Mouse (Mus musculus) ES-E14 (cell line): ENCODE measurements around the gene Gabbr2. TPM values are rescaled to one million over a fixed set of nuclear protein-coding genes. Genes with fewer than 3 reads are reported as not detected.

Source experiments
- DNase-seq: peaks from one replicate; pipeline ENCODE4 v3.0.0-alpha.2; 2013; ENCODE audit warnings: low read depth, low spot score
- H3K27ac ChIP-seq: 2 replicates; pipeline ENCODE4 v1.5.1; 2012; ENCODE audit warnings: low read depth, mild to moderate bottlenecking, low read length, moderate library complexity, mixed read lengths; ENCODE audit not compliant: poor library complexity, insufficient read depth, severe bottlenecking
- H3K36me3 ChIP-seq: 2 replicates; pipeline ENCODE4 v1.6.1; 2012; ENCODE audit warnings: mild to moderate bottlenecking, low read length, moderate library complexity, mixed read lengths; ENCODE audit not compliant: control insufficient read depth, poor library complexity, insufficient read depth, severe bottlenecking
- H3K4me1 ChIP-seq, 2 experiments: fragments of 150-350 bp in 1 of 2; sonication (generic) in 1 of 2; 2 replicates each; pipeline ENCODE4 v1.6.1; 2012; ENCODE audit warnings: low read length in 2 of 2, mild to moderate bottlenecking in 1 of 2, mixed read lengths in 1 of 2; ENCODE audit not compliant: control insufficient read depth in 2 of 2, insufficient read depth in 2 of 2, poor library complexity in 1 of 2
- H3K4me3 ChIP-seq, 2 experiments: fragments of 150-350 bp in 1 of 2; sonication (generic) in 1 of 2; 2 replicates each; pipeline ENCODE4 v1.5.1; 2012; ENCODE audit warnings: low read length in 2 of 2, low read depth in 1 of 2, mild to moderate bottlenecking in 1 of 2, mixed read lengths in 1 of 2; ENCODE audit not compliant: insufficient read depth in 1 of 2, poor library complexity in 1 of 2, severe bottlenecking in 1 of 2
- H3K9ac ChIP-seq: 2 replicates; pipeline ENCODE4 v1.6.1; 2012; ENCODE audit warnings: low read depth, mild to moderate bottlenecking, low read length, mixed read lengths; ENCODE audit not compliant: poor library complexity, insufficient read depth, severe bottlenecking
- H3K9me3 ChIP-seq: fragments of 150-350 bp; sonication (generic); 2 replicates; pipeline ENCODE4 v1.6.1; 2012; ENCODE audit warnings: low read depth, mild to moderate bottlenecking, low read length; ENCODE audit not compliant: control insufficient read depth, insufficient read depth
- CHD2 ChIP-seq: IDR thresholded peaks from 2 replicates; pipeline ENCODE4 v1.6.1; 2014; ENCODE audit warnings: mild to moderate bottlenecking, low read depth, low read length, inconsistent platforms
- HCFC1 ChIP-seq: IDR thresholded peaks from 2 replicates; pipeline ENCODE4 v1.6.1; 2012; ENCODE audit warnings: low read length, inconsistent platforms, borderline replicate concordance; ENCODE audit not compliant: insufficient read depth
- MAFK ChIP-seq: IDR thresholded peaks from 2 replicates; pipeline ENCODE4 v1.6.1; 2014; ENCODE audit warnings: mild to moderate bottlenecking, low read depth, low read length, inconsistent platforms; ENCODE audit not compliant: insufficient read depth
- ZC3H11A ChIP-seq: IDR thresholded peaks from 2 replicates; pipeline ENCODE4 v1.6.1; 2012; ENCODE audit warnings: low read depth, mild to moderate bottlenecking, inconsistent platforms, low read length, borderline replicate concordance
- ZNF384 ChIP-seq: IDR thresholded peaks from 2 replicates; pipeline ENCODE4 v1.6.1; 2012; ENCODE audit warnings: low read depth, low read length, inconsistent platforms
- in situ Hi-C, 2 experiments: fragments of 600-800 bp; cut with MboI; formaldehyde crosslinking; loops; one replicate each; pipeline ENCODE4 v1.15.1; 2025; ENCODE audit warnings: low sequenced_read_pairs in 2 of 2, inconsistent platforms in 1 of 2; ENCODE audit not compliant: unreplicated experiment in 2 of 2
- total RNA-seq: library from RNA; depleted of rRNA; stranded (reverse); fragments of 300-350 nt; gene quantifications from 2 replicates; pipeline ENCODE4 v1.2.3, GENCODE M21; 2012

Gabbr2 gene
- total RNA-seq, 1 experiment: 0.09 TPM

DNA sequence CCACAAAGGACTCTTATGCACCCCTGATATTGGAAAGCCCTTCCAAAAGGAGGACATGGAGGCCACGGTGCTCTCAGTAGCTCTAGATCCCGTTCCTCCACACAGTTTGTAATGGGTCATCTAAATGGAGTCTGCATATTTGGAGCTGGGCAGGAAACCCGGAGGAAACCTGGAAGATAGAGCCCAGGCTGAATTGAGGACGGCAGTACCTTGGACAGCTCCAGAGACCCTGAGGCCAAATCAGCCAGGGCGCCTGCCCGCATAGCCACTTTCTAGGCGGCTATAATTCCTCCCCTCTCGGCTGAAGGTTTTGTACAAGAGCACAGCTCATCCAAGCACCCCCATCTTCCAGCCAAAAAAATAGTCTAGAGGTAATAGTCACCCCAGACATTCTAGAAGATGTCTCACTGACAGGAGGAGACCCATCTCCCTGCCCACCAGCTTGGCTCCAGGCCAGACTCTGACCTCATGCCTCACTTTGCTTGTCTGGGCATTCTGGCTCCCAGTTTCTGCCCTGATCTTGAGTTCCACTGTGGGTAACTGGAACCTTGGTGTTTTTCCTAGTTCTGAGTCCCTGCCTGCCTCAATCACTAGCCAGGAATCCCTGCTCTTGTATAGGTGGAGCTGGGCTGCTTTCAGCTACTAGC lies 1.3 kb upstream of the Gabbr2 start:
- no peak overlapping the region for H3K4me3 ChIP-seq
- H3K9me3 ChIP-seq: no peaks in the 10 kb centered on the region
- H3K9ac ChIP-seq: no peak overlapping the region
- peak; percentile 55 for DNase-seq
- no peaks in the 10 kb centered on the region for H3K36me3 ChIP-seq
- in situ Hi-C loops: no loop called here
- TF ChIP-seq CHD2 (no peak), HCFC1 (no peak), ZNF384 (no peak), ZC3H11A (no peak), MAFK (no peak)
- peaks cover 0 to 5% of the 10 kb centered on the region in 2 experiments; a peak in 1 of 4 replicates for H3K4me1 ChIP-seq
- H3K27ac ChIP-seq: no peak overlapping the region

GRCm38 (mm10) chr4:46991959-46992316 lies 265 bp upstream of the Gabbr2 start:
- H3K9ac ChIP-seq: no peak overlapping the region

DNA sequence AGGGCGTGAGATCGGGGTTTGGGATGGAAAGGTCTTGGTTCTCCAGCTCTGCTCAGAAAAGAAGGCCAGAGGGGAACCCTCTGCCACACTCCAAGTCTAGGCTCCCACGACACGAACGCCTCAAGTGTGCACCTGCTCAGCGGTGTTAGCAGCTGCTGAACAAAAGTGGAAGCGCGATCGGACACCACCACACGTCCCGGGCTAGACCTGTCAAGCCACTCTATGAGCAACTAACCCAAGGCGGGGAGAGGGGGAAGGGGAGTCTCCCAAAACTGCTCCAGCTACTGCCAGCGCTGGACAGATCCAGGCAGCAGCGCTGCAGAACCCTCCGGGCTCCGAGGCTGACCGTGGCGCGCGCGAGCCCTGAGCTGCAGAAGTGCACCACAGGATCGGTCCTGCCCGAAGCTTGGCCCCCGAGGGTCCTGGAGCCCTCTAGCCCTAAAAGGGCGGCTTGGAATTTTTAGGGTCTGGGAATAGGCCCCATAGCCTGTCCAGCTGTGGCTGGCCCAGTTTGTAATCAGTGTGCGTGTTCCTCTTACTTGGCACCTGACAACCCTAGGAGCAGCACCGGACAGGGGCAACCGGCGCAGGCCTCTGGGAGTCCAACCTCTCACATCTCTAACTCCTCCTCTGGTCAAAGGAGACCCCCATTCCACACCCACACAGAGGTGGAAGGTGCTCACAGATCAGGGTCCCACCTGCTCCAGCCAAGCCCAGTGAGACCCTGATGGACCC lies 1.2 kb downstream of the Gabbr2 start:
- DNase-seq: no peak
- Histone ChIP-seq H3K9ac (no peak overlapping the region), H3K4me3 (peak overlapping the region; percentile 39 to 69; a peak in 3 of 4 replicates), H3K27ac (no peak overlapping the region), H3K4me1 (peaks cover 0 to 5% of the 10 kb centered on the region in 2 experiments; a peak in 1 of 4 replicates), H3K36me3 (no peaks in the 10 kb centered on the region), H3K9me3 (no peaks in the 10 kb centered on the region)
- TF ChIP-seq HCFC1: no peak
- no peak for TF ChIP-seq CHD2
- no peak for TF ChIP-seq ZC3H11A
- TF ChIP-seq MAFK: no peak
- no peak for TF ChIP-seq ZNF384
- in situ Hi-C loops: no loop called here

More at GRCm38 (mm10) chr4:46991959-46992316, 265 bp upstream of the Gabbr2 start:
- Histone ChIP-seq H3K36me3 (no peaks in the 10 kb centered on the region), H3K27ac (no peak overlapping the region), H3K9me3 (no peaks in the 10 kb centered on the region), H3K4me3 (peak overlapping the region; percentile 53 to 69; a peak in 3 of 4 replicates), H3K4me1 (peaks cover 0 to 5% of the 10 kb centered on the region in 2 experiments; a peak in 1 of 4 replicates)
- DNase-seq: no peak
- in situ Hi-C loops: no loop called here
- TF ChIP-seq HCFC1 (no peak), CHD2 (no peak), MAFK (no peak), ZC3H11A (no peak), ZNF384 (no peak)

GRCm38 (mm10) chr4:46989842-46990241 lies 1.8 kb downstream of the Gabbr2 start:
- DNase-seq: peak; percentile 50
- peaks cover 0 to 5% of the 10 kb centered on the region in 2 experiments; a peak in 1 of 4 replicates for H3K4me1 ChIP-seq
- no peak overlapping the region for H3K27ac ChIP-seq
- no peak overlapping the region for H3K9ac ChIP-seq
- TF ChIP-seq CHD2: no peak
- H3K4me3 ChIP-seq: peak overlapping the region; percentile 16 to 18; a peak in 2 of 4 replicates
- H3K36me3 ChIP-seq: no peaks in the 10 kb centered on the region
- in situ Hi-C loops: no loop called here
- H3K9me3 ChIP-seq: no peaks in the 10 kb centered on the region

DNA sequence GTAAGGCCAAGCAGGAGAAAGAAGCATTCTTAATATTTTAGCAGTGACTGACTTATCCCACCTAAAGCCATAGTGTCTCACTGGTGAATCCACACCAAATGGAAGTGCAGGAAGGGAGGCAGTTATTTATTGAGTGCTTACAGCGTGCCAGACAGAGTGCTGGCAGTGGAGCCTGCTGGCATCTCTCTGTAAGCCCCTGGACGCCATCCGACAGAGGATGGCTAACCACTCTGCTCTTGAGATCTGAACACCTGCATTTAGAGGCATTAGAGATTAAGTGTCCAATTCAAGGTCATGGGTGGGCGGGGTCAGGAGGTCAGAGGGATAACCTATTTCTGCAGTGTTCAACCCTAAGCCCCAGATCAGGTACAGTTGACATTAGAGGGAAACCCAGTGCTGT lies 2.8 kb downstream of the Gabbr2 start:
- DNase-seq: no peak
- in situ Hi-C loops: no loop called here
- no peak overlapping the region for H3K27ac ChIP-seq
- TF ChIP-seq ZC3H11A: no peak
- TF ChIP-seq CHD2: no peak
- no peak for TF ChIP-seq HCFC1
- no peak overlapping the region for H3K4me3 ChIP-seq
- H3K9ac ChIP-seq: no peak overlapping the region
- H3K36me3 ChIP-seq: no peaks in the 10 kb centered on the region
- peaks cover 0 to 5% of the 10 kb centered on the region in 2 experiments; a peak in 1 of 4 replicates for H3K4me1 ChIP-seq
- no peaks in the 10 kb centered on the region for H3K9me3 ChIP-seq
